Mouse (Mus musculus): ENCODE measurements around the gene Olfr419.

- TF ChIP-seq CTCF (IDR thresholded peaks at IDR 0.05; ENCODE audit: low read depth, low read length): no peak
- TF ChIP-seq POLR2A (IDR thresholded peaks at IDR 0.05; ENCODE audit: insufficient read depth, low read length): no peak
- no peak for TF ChIP-seq EP300 (IDR thresholded peaks at IDR 0.05; ENCODE audit: insufficient read depth, low read depth, low read length)
Measured at GRCm38 (mm10) chr1:174269162-174269561, 17.3 kb upstream of the Olfr419 start.

All from ES-Bruce4 (cell line).